Mouse (Mus musculus) embryonic fibroblast, embryonic 13.5 days (primary cell): ENCODE measurements around the gene 4930467E23Rik.
"Not testable (repeated sequence)": the region's sequence is repeated elsewhere in the genome, so short reads cannot be mapped to it uniquely, and the experiment has no call there.

Experiments
- CTCF ChIP-seq: IDR thresholded peaks from 2 replicates; pipeline ENCODE4 v1.5.1; 2011; ENCODE audit warnings: mild to moderate bottlenecking, control low read depth, low read length, moderate library complexity, borderline replicate concordance; ENCODE audit not compliant: insufficient read depth
- POLR2A ChIP-seq: IDR thresholded peaks from 2 replicates; pipeline ENCODE4 v1.6.1; 2011; ENCODE audit warnings: low read depth, mild to moderate bottlenecking, control low read depth, low read length, moderate library complexity

DNA sequence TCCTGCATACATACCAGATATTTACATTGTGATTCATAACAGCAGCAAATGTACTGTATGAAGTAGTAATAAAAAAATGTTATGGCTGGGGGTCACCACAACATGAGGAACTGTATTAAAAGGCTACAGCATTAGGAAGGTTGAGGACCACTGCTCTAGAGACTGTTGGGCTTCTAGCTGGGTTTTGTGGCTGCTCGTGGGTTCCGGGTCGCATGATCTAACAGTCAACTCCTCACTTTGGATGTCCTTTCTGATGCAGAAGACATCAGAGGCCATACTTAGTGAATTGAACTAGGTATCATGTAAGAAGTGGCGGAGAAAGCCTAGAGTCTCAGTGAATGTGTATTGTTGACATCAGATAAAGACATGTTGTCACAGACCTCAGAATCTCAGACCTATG, 19.9 kb upstream of the 4930467E23Rik start:
- not testable (repeated sequence) for TF ChIP-seq CTCF, POLR2A
